Mouse (Mus musculus) MEL (cell line): Measurements from ENCODE around the gene Ptprj. TPM values are rescaled to one million over a fixed set of nuclear protein-coding genes. Genes with fewer than 3 reads are reported as not detected.
A peak's percentile ranks its signal among the peaks of the same experiment; 100 is the strongest.

Experiments
- DNase-seq: peaks from one replicate; pipeline ENCODE4 v3.0.0; 2011; ENCODE audit warnings: low read depth, low spot score
- H3K27ac ChIP-seq: 2 replicates; pipeline ENCODE4 v1.5.1; 2012; ENCODE audit warnings: low read depth, mild to moderate bottlenecking, control low read depth, low read length, moderate library complexity; ENCODE audit not compliant: control insufficient read depth
- H3K27me3 ChIP-seq, 2 experiments: fragments of 150-350 bp in 1 of 2; sonication (generic) in 1 of 2; 2 replicates each; pipeline ENCODE4 v1.6.1; 2012; ENCODE audit warnings: low read length in 2 of 2, mild to moderate bottlenecking in 2 of 2, improper control_type of control experiment in 1 of 2, moderate library complexity in 1 of 2; ENCODE audit not compliant: insufficient read depth in 2 of 2, control insufficient read depth in 1 of 2
- H3K36me3 ChIP-seq, 2 experiments: 2 replicates each; pipeline ENCODE4 v1.6.1; 2012 to 2014; ENCODE audit warnings: low read length in 2 of 2, improper control_type of control experiment in 1 of 2, inconsistent platforms in 1 of 2, mild to moderate bottlenecking in 1 of 2; ENCODE audit not compliant: insufficient read depth in 2 of 2, control insufficient read depth in 1 of 2
- H3K4me1 ChIP-seq, 2 experiments: fragments of 150-350 bp in 1 of 2; sonication (generic) in 1 of 2; 2 replicates each; pipeline ENCODE4 v1.6.1; 2012; ENCODE audit warnings: low read length in 2 of 2, improper control_type of control experiment in 1 of 2, mild to moderate bottlenecking in 1 of 2; ENCODE audit not compliant: insufficient read depth in 2 of 2, control insufficient read depth in 1 of 2
- H3K4me3 ChIP-seq, 2 experiments: fragments of 150-350 bp in 1 of 2; sonication (generic) in 1 of 2; 2 replicates each; pipeline ENCODE4 v1.5.1; 2012; ENCODE audit warnings: low read depth in 2 of 2, low read length in 2 of 2, mild to moderate bottlenecking in 2 of 2, moderate library complexity in 2 of 2, control low read depth in 1 of 2, improper control_type of control experiment in 1 of 2; ENCODE audit not compliant: control insufficient read depth in 1 of 2, insufficient read depth in 1 of 2
- H3K79me2 ChIP-seq: 2 replicates; pipeline ENCODE4 v1.6.1; 2012; ENCODE audit warnings: mild to moderate bottlenecking, low read length, moderate library complexity; ENCODE audit not compliant: control insufficient read depth, poor library complexity, insufficient read depth
- H3K9ac ChIP-seq: 2 replicates; pipeline ENCODE4 v1.6.1; 2012; ENCODE audit warnings: low read depth, mild to moderate bottlenecking, control low read depth, low read length, moderate library complexity; ENCODE audit not compliant: control insufficient read depth, poor library complexity, severe bottlenecking
- H3K9me3 ChIP-seq: fragments of 150-350 bp; sonication (generic); replicated peaks from 2 replicates; pipeline ENCODE4 v1.6.1; 2012; ENCODE audit warnings: mild to moderate bottlenecking, low read length, improper control_type of control experiment, moderate library complexity; ENCODE audit not compliant: insufficient read depth
- ELF1 ChIP-seq: IDR thresholded peaks from 2 replicates; pipeline ENCODE4 v1.6.1; 2014; ENCODE audit warnings: low read depth, mild to moderate bottlenecking, inconsistent platforms, low read length, improper control_type of control experiment, moderate library complexity
- EP300 ChIP-seq, 2 experiments: IDR thresholded peaks; 2 replicates each; pipeline ENCODE4 v1.6.1; 2011; ENCODE audit warnings: improper control_type of control experiment in 2 of 2, low read length in 2 of 2, low read depth in 1 of 2, mild to moderate bottlenecking in 1 of 2
- GATA1 ChIP-seq: IDR thresholded peaks from 2 replicates; pipeline ENCODE4 v1.6.1; 2011; ENCODE audit warnings: low read depth, low read length, improper control_type of control experiment
- MAFK ChIP-seq: IDR thresholded peaks from 2 replicates; pipeline ENCODE4 v1.6.1; 2011; ENCODE audit warnings: low read depth, mild to moderate bottlenecking, low read length, improper control_type of control experiment, borderline replicate concordance
- MAX ChIP-seq: IDR thresholded peaks from 2 replicates; pipeline ENCODE4 v1.6.1; 2011; ENCODE audit warnings: low read length, improper control_type of control experiment
- MEF2A ChIP-seq: IDR thresholded peaks from 2 replicates; pipeline ENCODE4 v1.6.1; 2014; ENCODE audit warnings: low read depth, mild to moderate bottlenecking, inconsistent platforms, low read length, improper control_type of control experiment; ENCODE audit not compliant: poor library complexity, insufficient replicate concordance, severe bottlenecking; ENCODE audit errors: extremely low read depth
- MYB ChIP-seq: IDR thresholded peaks from 2 replicates; pipeline ENCODE4 v1.6.1; 2011; ENCODE audit warnings: mild to moderate bottlenecking, low read depth, low read length, improper control_type of control experiment
- POLR2AphosphoS2 ChIP-seq: IDR thresholded peaks from 2 replicates; pipeline ENCODE4 v1.6.1; 2011; ENCODE audit warnings: low read length, improper control_type of control experiment
- SIN3A ChIP-seq: IDR thresholded peaks from 2 replicates; pipeline ENCODE4 v1.6.1; 2012; ENCODE audit warnings: low read length, improper control_type of control experiment, inconsistent platforms
- TAL1 ChIP-seq: IDR thresholded peaks from 2 replicates; pipeline ENCODE4 v1.6.1; 2012; ENCODE audit warnings: mild to moderate bottlenecking, inconsistent platforms, low read length, moderate library complexity, mixed read lengths
- TCF12 ChIP-seq: IDR thresholded peaks from 2 replicates; pipeline ENCODE4 v1.6.1; 2014; ENCODE audit warnings: low read depth, mild to moderate bottlenecking, inconsistent platforms, low read length, improper control_type of control experiment, moderate library complexity
- ZKSCAN1 ChIP-seq: IDR thresholded peaks from 2 replicates; pipeline ENCODE4 v1.6.1; 2012; ENCODE audit warnings: low read depth, mild to moderate bottlenecking, inconsistent platforms, low read length, improper control_type of control experiment, moderate library complexity
- ZNF384 ChIP-seq: IDR thresholded peaks from 2 replicates; pipeline ENCODE4 v1.6.1; 2012; ENCODE audit warnings: low read depth, mild to moderate bottlenecking, inconsistent platforms, low read length, improper control_type of control experiment
- polyA plus RNA-seq, 2 experiments: library from polyadenylated mRNA; stranded (reverse) in 1 of 2; unstranded in 1 of 2; fragments of >175 nt in 1 of 2; fragments of >200 nt in 1 of 2; gene quantifications; 2 replicates each; pipeline versions ENCODE4 v1.2.1 to v1.2.4; 2012; ENCODE audit warnings: low replicate concordance in 2 of 2, low read depth in 1 of 2; ENCODE audit not compliant: insufficient read length in 2 of 2, insufficient read depth in 1 of 2, missing spikeins in 1 of 2
- total RNA-seq: library from RNA; depleted of rRNA; stranded (reverse); fragments of 300-350 nt; gene quantifications from 2 replicates; pipeline ENCODE4 v1.2.3, GENCODE M21; 2012

The Ptprj gene
- total and polyA plus RNA-seq, 3 experiments = 6.4 to 10.2 TPM; not detected in 1

DNA sequence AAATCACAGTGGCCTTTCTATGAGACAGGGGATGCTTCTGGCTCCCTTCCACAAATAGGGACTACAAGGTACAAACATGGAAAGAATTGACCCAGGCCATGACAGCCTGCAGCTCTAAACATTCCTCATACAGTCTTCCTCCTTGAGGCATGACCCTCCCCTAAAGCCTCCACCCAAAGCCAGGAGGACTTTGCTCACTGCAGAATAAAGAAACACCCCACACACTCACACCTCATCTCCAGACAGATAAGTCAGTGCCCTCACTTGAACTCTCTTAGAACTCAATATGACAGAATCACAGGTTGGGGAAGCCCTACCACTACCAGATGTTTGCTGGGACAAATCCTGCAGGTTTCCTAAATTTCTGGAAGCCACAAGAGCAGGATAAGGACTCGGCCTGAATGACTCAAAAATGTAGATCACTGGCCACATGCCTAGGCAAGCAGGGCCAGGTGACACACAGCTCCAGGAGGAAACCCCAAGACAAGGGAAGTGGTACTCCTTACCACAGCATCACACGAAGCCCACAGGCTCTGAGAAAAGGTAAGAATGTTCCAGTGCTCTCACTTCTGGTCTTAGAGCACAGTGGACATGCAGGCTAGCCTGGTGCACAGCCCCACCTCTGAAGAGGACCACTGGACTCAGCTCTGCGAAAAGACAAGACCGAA lies 84.3 kb downstream of the Ptprj start:
- peaks cover 20 to 29% of the 10 kb centered on the region in 2 experiments for H3K4me1 ChIP-seq
- H3K79me2 ChIP-seq = peaks cover 2% of the 10 kb centered on the region; the same call in 1 of the 2 replicates
- H3K9me3 ChIP-seq = no peaks in the 10 kb centered on the region
- no peak overlapping the region for H3K9ac ChIP-seq
- no peak overlapping the region for H3K4me3 ChIP-seq
- H3K27me3 ChIP-seq = no peaks in the 10 kb centered on the region
- H3K27ac ChIP-seq = no peak overlapping the region
- TF ChIP-seq POLR2AphosphoS2 (no peak), TCF12 (no peak), ZNF384 (no peak), ZKSCAN1 (no peak), ELF1 (no peak), MAFK (no peak), GATA1 (no peak), TAL1 (no peak), MEF2A (no peak), SIN3A (no peak), MAX (no peak)
- DNase-seq = no peak
- H3K36me3 ChIP-seq = peaks cover 0 to 13% of the 10 kb centered on the region in 2 experiments; a peak in 2 of 4 replicates

DNA sequence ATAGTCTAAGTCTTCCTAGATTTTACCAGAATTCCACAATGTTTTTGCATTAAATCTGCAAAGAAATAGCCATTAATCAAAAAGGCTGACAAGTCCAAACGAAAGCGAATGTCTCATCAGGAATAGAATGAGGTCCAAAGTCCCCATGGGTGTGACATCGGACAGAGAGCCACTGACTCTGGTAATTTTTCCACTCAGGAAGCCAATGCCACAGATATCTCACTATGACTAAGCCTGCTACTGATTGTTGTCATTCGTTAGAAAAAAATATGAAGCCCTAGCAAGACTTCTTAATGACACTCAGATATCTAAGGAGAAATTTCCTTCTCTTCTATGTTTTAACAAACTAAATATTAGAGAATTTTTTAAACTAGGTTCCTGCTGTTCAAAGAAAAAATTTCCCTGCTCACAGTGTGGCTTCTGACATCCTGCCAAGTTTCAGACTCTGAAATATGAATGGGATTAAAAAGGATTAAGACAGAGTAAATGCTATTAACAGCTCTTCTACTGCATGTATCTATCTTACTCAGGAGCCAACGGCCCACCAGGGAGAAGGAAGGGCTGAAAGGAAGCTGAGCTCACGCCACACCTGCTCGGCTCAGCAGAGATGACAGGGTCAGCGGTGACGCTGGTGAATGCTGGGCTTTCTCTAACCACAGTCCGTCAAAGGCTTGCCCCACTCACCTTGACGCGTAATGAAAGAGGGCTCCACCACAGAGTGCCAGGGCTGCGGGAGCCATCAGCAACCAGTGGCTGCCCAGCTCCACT lies 90.0 kb downstream of the Ptprj start:
- Histone ChIP-seq H3K27ac (no peak overlapping the region), H3K27me3 (no peaks in the 10 kb centered on the region), H3K4me1 (peaks cover 10 to 29% of the 10 kb centered on the region in 2 experiments), H3K9ac (no peak overlapping the region), H3K4me3 (no peak overlapping the region), H3K79me2 (no peaks in the 10 kb centered on the region), H3K36me3 (peaks cover 0 to 14% of the 10 kb centered on the region in 2 experiments; a peak in 2 of 4 replicates), H3K9me3 (no peaks in the 10 kb centered on the region)
- DNase-seq = peak; percentile 31
- TF ChIP-seq GATA1 (peak; percentile 18; the same call in 1 of the 2 replicates), MYB (no peak), ZNF384 (peak; percentile 54), EP300 (IDR thresholded peaks at IDR 0.05; ENCODE audit: low read depth in 1 of 2, low read length in 2 of 2) (peak in 1 of 2 experiments; percentile 38; a peak in 3 of 4 replicates)
